Mouse (Mus musculus) megakaryocyte-erythroid progenitor cell, adult 5-6 weeks (primary cell): ENCODE measurements around the gene Ddx46. TPM values are rescaled to one million over a fixed set of nuclear protein-coding genes. Genes with fewer than 3 reads are reported as not detected.

Experiments
- ATAC-seq: replicated peaks from 2 replicates; pipeline ENCODE4 v1.8.0; 2016; ENCODE audit warnings: mild to moderate bottlenecking, inconsistent platforms; ENCODE audit not compliant: severe bottlenecking, poor library complexity, low FRiP score, low TSS enrichment
- total RNA-seq, 2 experiments: library from RNA; stranded (forward) in 1 of 2; stranded (reverse) in 1 of 2; fragments of 200-1000, 215-1000 nt in 1 of 2; fragments of >200 nt in 1 of 2; fragmentation: Nextera tagmentation in 1 of 2; gene quantifications; 2 replicates each; pipeline ENCODE4 v1.2.3; 2014 to 2017

The Ddx46 gene
- total RNA-seq, 2 experiments from 2014 or later: 100 to 131 TPM

GRCm38 (mm10) chr13:55714501-55715166, 79.8 kb downstream of the Ddx46 start, which contains the start of gene Txndc15:
Gene Txndc15, plus strand, starts transcription at chr13:55714650.
- ATAC-seq: peak; percentile 90

- ATAC-seq: 0 out of 2 replicates have a peak, but pooled peaks have one; percentile 4
Observed at GRCm38 (mm10) chr13:55715167-55715512, 80.3 kb downstream of the Ddx46 start.

GRCm38 (mm10) chr13:55715908-55716510, 81.2 kb downstream of the Ddx46 start:
- no peak for ATAC-seq

DNA sequence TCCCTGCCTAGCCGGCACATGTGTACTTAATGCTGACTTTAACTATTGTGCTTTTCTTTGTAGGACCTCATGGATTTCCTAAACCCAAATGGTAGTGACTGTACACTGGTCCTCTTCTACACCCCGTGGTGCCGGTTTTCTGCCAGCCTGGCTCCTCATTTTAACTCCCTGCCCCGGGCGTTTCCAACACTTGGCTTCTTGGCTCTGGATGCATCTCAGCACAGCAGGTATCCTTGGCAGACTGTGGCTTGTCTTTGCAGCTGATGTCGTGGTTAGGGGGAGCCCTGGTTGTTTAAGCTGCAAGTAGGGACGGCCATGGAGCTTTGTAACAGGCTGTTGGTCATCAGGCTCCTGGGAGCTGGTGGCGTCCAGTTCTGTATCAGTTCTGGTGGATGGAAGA, 86.7 kb downstream of the Ddx46 start:
- no peak for ATAC-seq

GRCm38 (mm10) chr13:55721995-55722394, 87.2 kb downstream of the Ddx46 start:
- ATAC-seq: no peak

DNA sequence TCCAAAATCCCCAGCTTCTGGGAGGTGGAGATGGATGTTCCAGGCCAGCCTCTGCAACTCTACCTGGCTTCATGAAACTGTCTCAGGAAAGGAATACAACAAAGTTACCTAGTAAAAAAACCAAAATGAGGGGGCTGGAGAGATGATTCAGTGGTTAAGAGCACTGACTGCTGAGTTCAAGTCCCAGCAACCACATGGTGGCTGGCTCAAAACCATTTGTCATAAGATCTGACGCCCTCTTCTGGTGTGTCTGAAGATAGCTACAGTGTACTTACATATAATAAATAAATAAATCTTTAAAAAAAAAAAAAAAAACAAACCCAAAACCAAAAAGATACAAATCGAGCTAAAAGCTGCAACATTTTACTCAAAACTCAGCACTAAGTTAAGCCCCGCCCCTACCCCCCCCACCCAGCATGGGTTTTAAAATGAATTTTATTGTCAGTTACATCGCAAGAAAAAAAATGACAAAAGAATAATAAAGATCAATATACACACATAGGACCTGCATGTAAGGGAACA, 91.8 kb downstream of the Ddx46 start:
- no peak for ATAC-seq

DNA sequence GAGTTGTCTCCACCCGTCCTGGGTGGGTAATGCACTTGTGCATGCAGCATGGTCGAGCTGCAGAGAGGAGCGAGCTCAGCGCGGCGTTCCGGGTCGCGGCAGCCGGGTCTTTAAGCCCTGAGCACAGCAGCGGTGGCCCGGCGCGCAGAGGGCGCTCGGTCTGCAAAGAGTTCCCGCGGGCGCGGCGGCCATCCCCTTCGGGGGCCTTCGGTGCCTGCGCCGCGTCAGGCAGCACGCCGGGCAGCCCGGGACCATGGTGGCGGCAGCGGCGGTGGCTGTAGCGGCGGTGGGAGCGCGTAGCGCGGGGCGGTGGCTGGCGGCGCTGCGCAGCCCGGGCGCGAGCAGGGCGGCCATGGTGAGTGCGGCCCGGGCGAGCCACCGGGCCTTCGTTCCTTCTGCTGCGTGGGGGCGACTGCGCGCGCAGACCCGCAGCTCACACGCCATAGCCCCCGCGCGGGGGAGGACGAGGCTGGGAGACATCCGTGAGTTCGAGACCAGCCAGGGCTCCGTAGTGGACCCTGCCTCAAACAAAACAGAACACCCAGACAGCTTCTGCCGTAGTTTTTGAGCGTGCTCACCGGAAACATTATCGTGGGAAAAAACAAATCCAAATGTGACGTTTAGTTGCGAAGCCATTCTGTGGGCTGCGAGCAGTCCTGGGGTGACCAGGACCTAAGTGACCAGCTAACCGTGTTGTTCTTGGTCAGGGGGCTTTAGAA, 92.5 kb downstream of the Ddx46 start, which contains the start of gene Pcbd2:
Gene Pcbd2 (plus strand): TSS at position 249 of the 719 bp plus-strand sequence.
- peak; percentile 65 for ATAC-seq

DNA sequence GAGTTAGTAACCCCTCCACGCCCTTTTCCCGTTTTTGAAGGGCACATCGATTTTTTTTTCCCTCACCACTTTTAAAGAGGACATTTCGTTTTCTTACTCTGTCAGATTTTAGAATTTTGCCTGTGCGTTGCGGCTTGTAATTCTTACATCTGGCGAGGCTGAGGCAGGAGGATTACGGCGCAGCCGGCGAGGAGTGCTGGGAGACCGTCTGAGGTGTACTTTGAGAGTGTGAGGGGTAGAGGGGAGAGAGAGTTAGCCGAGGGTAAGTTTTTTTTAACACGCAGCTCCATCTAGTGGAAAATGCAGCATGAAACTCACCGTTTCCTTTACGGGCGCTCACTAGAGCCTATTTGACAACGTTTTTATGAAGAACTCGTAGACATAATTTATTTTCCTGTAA, 93.0 kb downstream of the Ddx46 start:
- ATAC-seq: peak; percentile 81

GRCm38 (mm10) chr13:55730716-55731115, 95.9 kb downstream of the Ddx46 start:
- ATAC-seq: no peak

Other genes starting within 250 kb of the Ddx46 start
- gene Slc34a1, start 236.8 kb upstream of the Ddx46 start, total RNA-seq (2014; fragmentation: Nextera tagmentation): not detected in 2 replicates
- not detected in 2 replicates for gene Slc34a1, start 236.8 kb upstream of the Ddx46 start, total RNA-seq (2017)
- gene Pfn3, start 219.8 kb upstream of the Ddx46 start, total RNA-seq (2014; fragmentation: Nextera tagmentation): not detected in 2 replicates
- gene Pfn3, start 219.8 kb upstream of the Ddx46 start, total RNA-seq (2017): not detected in 2 replicates
- not detected in 2 replicates for gene F12, start 208.2 kb upstream of the Ddx46 start, total RNA-seq (2014; fragmentation: Nextera tagmentation)
- not detected in 2 replicates for gene F12, start 208.2 kb upstream of the Ddx46 start, total RNA-seq (2017)
- 61.4 and 80.6 TPM in 2 replicates for gene Grk6, start 190.0 kb upstream of the Ddx46 start, total RNA-seq (2014; fragmentation: Nextera tagmentation)
- 67.7 and 82.4 TPM in 2 replicates for gene Grk6, start 190.0 kb upstream of the Ddx46 start, total RNA-seq (2017)
- gene Prr7, start 170.8 kb upstream of the Ddx46 start, total RNA-seq (2014; fragmentation: Nextera tagmentation): not detected in 2 replicates
- not detected in 2 replicates for gene Prr7, start 170.8 kb upstream of the Ddx46 start, total RNA-seq (2017)
- gene Dbn1, start 146.9 kb upstream of the Ddx46 start, total RNA-seq (2014; fragmentation: Nextera tagmentation): 0.84 TPM in 1 of 2 replicates, not detected in the other
- 2.4 TPM in 1 of 2 replicates, not detected in the other for gene Dbn1, start 146.9 kb upstream of the Ddx46 start, total RNA-seq (2017)
- 11.5 and 13.2 TPM in 2 replicates for gene Pdlim7, start 121.4 kb upstream of the Ddx46 start, total RNA-seq (2014; fragmentation: Nextera tagmentation)
- gene Pdlim7, start 121.4 kb upstream of the Ddx46 start, total RNA-seq (2017): 3.0 and 4.3 TPM in 2 replicates
- 1.5 and 2.2 TPM in 2 replicates for gene Dok3, start 105.7 kb upstream of the Ddx46 start, total RNA-seq (2014; fragmentation: Nextera tagmentation)
- 1.8 and 2.9 TPM in 2 replicates for gene Dok3, start 105.7 kb upstream of the Ddx46 start, total RNA-seq (2017)
- gene Ddx41, start 98.4 kb upstream of the Ddx46 start, total RNA-seq (2014; fragmentation: Nextera tagmentation): 55.0 and 56.4 TPM in 2 replicates
- gene Ddx41, start 98.4 kb upstream of the Ddx46 start, total RNA-seq (2017): 58.9 and 64.3 TPM in 2 replicates
- gene Fam193b, start 63.9 kb upstream of the Ddx46 start, total RNA-seq (2014; fragmentation: Nextera tagmentation): 49.7 and 72.9 TPM in 2 replicates
- gene Fam193b, start 63.9 kb upstream of the Ddx46 start, total RNA-seq (2017): 17.9 and 22.9 TPM in 2 replicates
- 65.7 and 68.8 TPM in 2 replicates for gene Tmed9, start 61.3 kb upstream of the Ddx46 start, total RNA-seq (2014; fragmentation: Nextera tagmentation)
- 145 and 158 TPM in 2 replicates for gene Tmed9, start 61.3 kb upstream of the Ddx46 start, total RNA-seq (2017)
- 8.2 and 9.4 TPM in 2 replicates for gene B4galt7, start 35.1 kb upstream of the Ddx46 start, total RNA-seq (2014; fragmentation: Nextera tagmentation)
- 9.8 and 16.3 TPM in 2 replicates for gene B4galt7, start 35.1 kb upstream of the Ddx46 start, total RNA-seq (2017)
- 60.6 and 73.2 TPM in 2 replicates for gene Caml, start 12.0 kb upstream of the Ddx46 start, total RNA-seq (2014; fragmentation: Nextera tagmentation)
- gene Caml, start 12.0 kb upstream of the Ddx46 start, total RNA-seq (2017): 57.7 and 60.8 TPM in 2 replicates
- 37.2 and 38.5 TPM in 2 replicates for gene B230219D22Rik, start 58.1 kb downstream of the Ddx46 start, total RNA-seq (2014; fragmentation: Nextera tagmentation)
- 25.8 and 36.3 TPM in 2 replicates for gene B230219D22Rik, start 58.1 kb downstream of the Ddx46 start, total RNA-seq (2017)
- 17.1 and 33.5 TPM in 2 replicates for gene Txndc15, start 79.6 kb downstream of the Ddx46 start, total RNA-seq (2014; fragmentation: Nextera tagmentation)
- gene Txndc15, start 79.6 kb downstream of the Ddx46 start, total RNA-seq (2017): 26.1 and 35.2 TPM in 2 replicates
- gene Pcbd2, start 92.3 kb downstream of the Ddx46 start, total RNA-seq (2014; fragmentation: Nextera tagmentation): 25.5 and 33.1 TPM in 2 replicates
- 12.9 and 23.9 TPM in 2 replicates for gene Pcbd2, start 92.3 kb downstream of the Ddx46 start, total RNA-seq (2017)
- not detected in 2 replicates for gene Catsper3, start 149.5 kb downstream of the Ddx46 start, total RNA-seq (2014; fragmentation: Nextera tagmentation)
- not detected in 2 replicates for gene Catsper3, start 149.5 kb downstream of the Ddx46 start, total RNA-seq (2017)
- gene Pitx1, start 201.2 kb downstream of the Ddx46 start, total RNA-seq (2014; fragmentation: Nextera tagmentation): not detected in 2 replicates
- not detected in 2 replicates for gene Pitx1, start 201.2 kb downstream of the Ddx46 start, total RNA-seq (2017)